Mouse (Mus musculus) embryonic fibroblast, embryonic 13.5 days (primary cell): ENCODE data around the gene Zfyve28.

ENCODE experiments used
- CTCF ChIP-seq: IDR thresholded peaks from 2 replicates; pipeline ENCODE4 v1.5.1; 2011; ENCODE audit warnings: mild to moderate bottlenecking, control low read depth, low read length, moderate library complexity, borderline replicate concordance; ENCODE audit not compliant: insufficient read depth
- POLR2A ChIP-seq: IDR thresholded peaks from 2 replicates; pipeline ENCODE4 v1.6.1; 2011; ENCODE audit warnings: low read depth, mild to moderate bottlenecking, control low read depth, low read length, moderate library complexity

DNA sequence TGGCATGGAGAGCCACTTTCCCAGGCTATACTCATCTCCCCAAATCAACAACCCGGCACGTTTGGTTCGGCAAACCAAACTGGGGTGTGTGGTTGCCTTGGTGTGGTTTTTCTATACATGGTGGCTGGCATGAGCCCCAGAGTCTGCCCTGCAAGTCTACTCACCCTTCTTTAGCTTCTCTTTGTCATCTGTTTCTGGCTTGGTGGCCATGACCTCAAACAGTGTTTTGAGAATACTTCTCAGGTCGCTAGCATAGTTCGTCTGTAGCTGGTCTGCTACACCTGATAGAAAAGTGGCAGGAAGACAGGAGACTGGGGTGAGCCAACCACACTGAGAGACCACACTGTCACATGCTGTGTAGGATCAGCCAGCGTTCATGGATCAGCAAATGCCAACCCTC, 89.6 kb downstream of the Zfyve28 start:
- TF ChIP-seq POLR2A (no peak), CTCF (no peak)
